Mouse (Mus musculus) stomach, postnatal 0 days (tissue): ENCODE data around the gene Btn2a2.

ENCODE experiments used
- CTCF ChIP-seq: IDR thresholded peaks from 2 replicates; pipeline ENCODE4 v1.5.1; 2016; ENCODE audit warnings: antibody characterized with exemption, low read depth, mild to moderate bottlenecking, moderate library complexity
- EP300 ChIP-seq: optimal IDR thresholded peaks from 2 replicates; pipeline ENCODE3; 2016; ENCODE audit warnings: antibody characterized with exemption

DNA sequence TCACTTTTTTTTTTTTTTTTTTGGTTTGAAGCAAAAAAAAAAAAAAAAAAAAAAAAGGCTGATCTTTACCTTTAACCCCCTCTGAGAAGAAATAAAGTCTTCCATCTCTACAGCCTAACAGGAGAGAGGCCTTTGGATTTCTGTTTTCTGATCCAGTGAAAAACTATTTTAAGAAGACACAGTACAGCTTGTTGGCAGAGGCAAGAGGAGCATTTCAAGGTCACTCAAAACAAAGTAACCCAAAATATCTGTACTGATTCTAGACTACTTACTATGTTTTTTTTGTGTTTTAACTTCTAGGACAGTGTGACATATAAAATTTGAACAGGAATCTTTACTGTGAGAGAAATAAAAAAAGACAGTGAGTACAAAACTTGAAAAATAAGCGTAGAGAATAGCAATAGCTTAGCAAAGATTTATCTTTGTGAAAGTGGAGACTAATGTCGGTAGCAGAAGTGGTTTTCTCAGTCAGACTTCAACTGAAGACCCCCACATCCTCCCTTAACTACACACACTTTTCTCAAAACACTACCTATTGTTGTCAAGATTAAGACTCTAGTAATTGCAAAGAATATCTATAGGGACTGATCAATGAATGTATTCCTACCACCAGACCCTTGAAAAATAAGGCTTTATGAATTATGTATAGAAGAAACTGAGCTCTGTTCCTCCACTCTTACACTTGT lies 41.0 kb upstream of the Btn2a2 start:
- TF ChIP-seq CTCF (no peak), EP300 (no peak)
